Mouse (Mus musculus) frontal cortex, postnatal 10 days (tissue): Measurements from ENCODE around the gene Polr2a.

ENCODE experiments used
- DNase-seq, 2 experiments: peaks; one replicate each; pipeline ENCODE4 v3.0.0; 2022; ENCODE audit warnings: low spot score in 2 of 2, mixed read lengths in 1 of 2

Polr2a gene

DNA sequence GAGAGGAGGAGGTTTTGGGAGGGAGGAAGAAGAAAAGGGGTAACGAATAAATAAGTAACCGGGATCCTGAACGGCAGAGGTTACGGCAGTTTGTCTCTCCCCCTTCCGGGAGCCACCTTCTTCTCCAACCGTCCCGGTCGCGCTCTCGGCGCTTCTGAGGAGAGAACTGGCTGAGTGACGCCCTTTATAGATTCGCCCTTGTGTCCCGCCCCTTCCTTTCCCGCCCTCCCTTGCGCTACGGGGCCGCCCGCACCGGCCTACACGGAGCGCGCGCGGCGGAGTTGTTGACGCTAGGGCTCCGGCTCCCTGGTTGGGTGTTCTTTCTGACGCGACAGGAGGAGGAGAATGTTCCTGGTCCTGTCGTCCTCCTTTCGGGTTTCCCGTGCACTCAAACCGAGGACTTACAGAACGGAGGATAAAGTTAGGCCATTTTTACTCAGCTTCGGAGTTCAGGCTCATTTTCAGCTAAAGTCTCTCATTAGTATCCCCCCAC is at the start of gene Polr2a:
Gene Polr2a, minus strand, starts transcription at position 160 of the 493 bp plus-strand sequence.
- DNase-seq: peak; percentile 96 to 97

GRCm38 (mm10) chr11:69807641-69808040 is 49.2 kb upstream of the Polr2a start:
- no peak for DNase-seq

DNA sequence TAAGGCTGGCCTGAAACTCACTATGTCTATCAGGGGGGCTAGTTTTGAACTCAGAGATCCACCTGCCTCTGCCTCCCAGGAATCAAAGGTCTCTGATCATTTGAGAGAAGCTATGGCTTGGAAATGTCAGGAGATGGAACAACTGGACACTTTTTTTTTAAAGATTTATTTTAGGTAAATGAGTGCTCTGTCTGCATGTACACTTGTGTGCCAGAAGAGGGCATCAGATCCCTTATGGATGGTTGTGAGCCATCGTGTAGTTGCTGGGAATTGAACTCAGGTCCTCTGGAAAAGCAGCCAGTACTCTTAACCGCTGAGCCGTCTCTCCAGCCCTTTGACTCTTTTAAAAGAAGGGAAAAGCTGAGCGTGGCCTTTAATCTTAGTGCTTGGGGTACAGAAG is 47.9 kb upstream of the Polr2a start:
- no peak for DNase-seq

GRCm38 (mm10) chr11:69804972-69805909 is 46.8 kb upstream of the Polr2a start, which contains the start of gene Tmem102:
Tmem102 (minus strand) TSS chr11:69805624.
- no peak for DNase-seq

GRCm38 (mm10) chr11:69804652-69804940 is 46.2 kb upstream of the Polr2a start:
- DNase-seq: no peak

- peak in 1 of 2 experiments; percentile 69 for DNase-seq
These were observed 45.6 kb upstream of the Polr2a start for GRCm38 (mm10) chr11:69803786-69804651.

- no peak for DNase-seq
These were observed 44.9 kb upstream of the Polr2a start for GRCm38 (mm10) chr11:69803328-69803727.

DNA sequence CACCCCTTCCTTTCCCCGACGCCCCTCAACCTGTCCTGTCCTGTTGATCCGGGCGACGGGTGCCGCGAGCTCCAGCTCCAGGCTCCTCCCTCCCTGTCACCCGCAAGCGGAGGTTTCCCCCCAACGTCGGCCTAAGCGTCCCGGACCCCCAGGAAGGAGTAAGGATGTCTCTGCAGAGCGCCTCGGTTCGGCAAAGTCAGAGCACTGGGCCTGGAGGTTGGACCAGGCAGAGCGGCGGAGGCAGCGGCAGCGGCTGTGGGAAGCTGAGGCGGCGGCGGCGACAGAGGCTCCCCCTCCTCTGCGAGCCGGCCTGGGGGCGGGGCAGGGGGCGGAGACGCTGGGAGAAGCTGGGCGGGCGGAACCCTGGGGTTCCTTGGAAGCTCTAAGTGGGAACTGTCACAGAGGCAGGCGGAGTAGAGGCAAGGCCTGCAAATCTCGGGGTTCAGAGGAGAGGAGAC is 44.2 kb upstream of the Polr2a start:
- peak; percentile 68 to 85 for DNase-seq

- no peak for DNase-seq
These were observed 43.0 kb upstream of the Polr2a start, which contains the start of gene Fgf11 for GRCm38 (mm10) chr11:69801379-69801977. Fgf11 (minus strand) TSS chr11:69801857.

GRCm38 (mm10) chr11:69800392-69801197 is 42.2 kb upstream of the Polr2a start:
- peak; percentile 72 to 78 for DNase-seq

DNA sequence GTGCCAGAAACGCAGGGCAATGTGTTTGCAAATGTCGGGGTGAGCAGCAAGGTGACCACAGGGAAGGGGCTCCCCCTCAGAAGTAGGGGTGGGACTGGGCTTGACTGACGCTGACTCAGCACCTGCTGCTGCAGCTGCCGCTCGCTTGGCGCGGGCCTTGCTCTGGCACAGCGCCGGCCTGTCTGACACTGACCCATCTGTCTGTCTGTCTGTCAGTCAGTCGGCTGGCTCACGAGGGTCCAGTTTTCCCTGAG is 41.6 kb upstream of the Polr2a start:
- DNase-seq: peak; percentile 45 to 66

GRCm38 (mm10) chr11:69799394-69800137 is 41.1 kb upstream of the Polr2a start:
- DNase-seq: no peak

DNA sequence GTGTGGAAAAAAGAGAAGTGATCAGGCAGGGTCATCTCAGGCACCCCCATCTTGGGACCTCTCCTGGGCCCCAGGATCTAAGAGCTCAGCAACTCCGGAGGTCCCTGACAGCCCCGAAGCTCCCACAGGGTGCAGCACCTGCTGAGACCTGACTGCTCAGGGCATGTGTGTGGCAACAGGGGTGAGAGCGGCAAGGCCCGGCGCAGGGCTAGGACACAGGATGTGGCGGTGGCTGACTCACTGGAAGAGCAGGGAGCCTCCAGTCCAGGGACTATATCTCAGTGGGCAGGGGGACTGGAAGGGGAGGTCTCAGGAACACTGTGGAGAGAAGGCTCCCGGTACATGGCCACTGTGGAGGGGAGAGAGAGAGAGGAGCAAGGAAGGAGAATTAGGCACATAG is 39.5 kb upstream of the Polr2a start:
- no peak for DNase-seq

DNA sequence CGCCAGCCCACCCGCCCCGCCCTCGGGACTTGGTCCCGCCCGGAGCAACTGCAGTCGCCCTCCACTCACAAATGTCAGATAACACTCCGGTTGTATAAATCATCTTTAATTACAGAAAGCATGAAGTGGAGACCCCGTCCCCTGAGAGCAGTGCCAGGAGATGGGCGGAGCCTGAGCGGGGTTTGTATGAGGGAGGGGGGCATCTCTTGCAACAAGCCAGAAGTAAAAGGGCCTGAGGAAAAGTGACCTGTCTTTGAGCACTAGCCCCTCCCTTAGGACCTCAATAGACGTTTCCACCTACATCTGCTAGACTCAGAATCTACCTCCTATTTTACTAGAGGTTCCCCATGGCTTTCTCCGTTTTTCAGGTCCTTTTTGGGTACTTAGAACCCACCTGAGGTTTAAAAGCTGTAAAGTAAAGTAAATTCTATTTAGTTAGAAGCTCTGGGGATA is 37.6 kb upstream of the Polr2a start:
- DNase-seq: no peak

- peak; percentile 87 to 90 for DNase-seq
These were observed 36.9 kb upstream of the Polr2a start, which contains the start of gene Chrnb1 for GRCm38 (mm10) chr11:69795168-69795982. Chrnb1 (minus strand) TSS chr11:69795943.

DNA sequence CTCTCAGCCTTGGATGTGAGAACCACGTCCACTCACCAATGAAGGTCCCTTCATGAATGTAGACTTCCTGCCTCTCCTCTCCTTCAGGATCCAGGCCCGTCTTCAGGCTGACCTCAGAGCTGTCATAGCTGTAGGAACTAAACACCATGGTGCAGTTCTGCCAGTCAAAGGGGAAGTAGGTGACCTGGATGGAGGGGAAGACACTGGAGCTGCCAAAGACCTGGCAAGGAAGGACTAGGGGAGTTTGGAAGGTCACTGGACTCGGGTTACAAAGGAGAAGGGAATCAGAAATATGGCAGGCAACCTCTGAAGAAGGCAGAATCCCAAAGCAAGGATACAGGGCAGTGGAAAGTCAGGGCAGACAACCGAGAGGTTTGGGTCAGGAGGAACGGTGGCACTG is 35.0 kb upstream of the Polr2a start:
- no peak for DNase-seq

GRCm38 (mm10) chr11:69791420-69791819 is 33.0 kb upstream of the Polr2a start:
- DNase-seq: no peak

DNA sequence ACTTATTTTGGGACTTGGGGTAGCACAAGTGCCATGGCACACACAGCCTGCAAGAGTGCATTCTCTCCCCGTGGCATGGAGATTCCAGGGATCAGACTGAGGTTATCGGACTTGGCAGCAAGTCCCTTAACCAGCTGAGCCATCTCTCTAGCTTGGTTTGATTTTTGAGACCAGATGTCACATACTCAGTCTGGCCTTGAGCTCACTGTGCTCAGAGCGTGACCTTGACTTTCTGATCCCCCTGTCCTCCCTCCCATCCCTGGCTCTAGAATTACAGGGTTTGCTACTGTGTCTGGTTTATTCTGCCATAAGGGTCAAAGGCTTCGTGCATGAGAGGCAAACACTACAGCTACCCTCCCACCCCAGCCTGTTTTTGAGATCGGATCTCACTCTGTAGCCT is 31.0 kb upstream of the Polr2a start:
- no peak for DNase-seq

DNA sequence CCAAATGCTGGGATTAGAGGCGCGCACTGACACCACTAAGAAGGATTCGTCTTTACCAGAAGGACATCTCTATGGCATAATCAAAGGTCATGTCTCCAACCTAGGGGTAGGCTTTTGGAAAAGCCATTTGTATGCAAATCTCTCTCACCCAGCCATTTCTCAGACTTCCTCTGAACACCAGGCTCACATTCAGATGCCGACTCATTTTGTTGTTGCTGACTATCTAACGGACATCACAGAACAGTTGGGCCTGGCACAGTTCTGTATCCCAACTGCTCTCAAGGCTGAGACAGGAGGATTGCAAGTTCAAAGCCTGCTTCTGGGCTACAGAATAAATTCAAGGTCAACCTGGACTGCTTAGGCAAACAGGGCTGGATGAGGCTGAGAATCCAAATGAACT is 28.9 kb upstream of the Polr2a start:
- DNase-seq: no peak
